Mouse (Mus musculus) lung, postnatal 4 days (tissue): ENCODE data around the gene Smarca4.
A peak's percentile ranks its signal among the peaks of the same experiment; 100 is the strongest.

Experiments
- DNase-seq, 2 experiments: peaks; one replicate each; pipeline ENCODE4 v3.0.0; 2021

Gene Smarca4

GRCm38 (mm10) chr9:21725224-21726121 is 109.5 kb downstream of the Smarca4 start:
- no peak for DNase-seq

- no peak for DNase-seq
Observed at GRCm38 (mm10) chr9:21726218-21726975, 110.4 kb downstream of the Smarca4 start.

- no peak for DNase-seq
Observed at GRCm38 (mm10) chr9:21728261-21728832, 112.4 kb downstream of the Smarca4 start.

- DNase-seq = no peak
Observed at GRCm38 (mm10) chr9:21729264-21729663, 113.3 kb downstream of the Smarca4 start.

- DNase-seq = no peak
Observed at GRCm38 (mm10) chr9:21732288-21732687, 116.3 kb downstream of the Smarca4 start.

GRCm38 (mm10) chr9:21733446-21733845 is 117.5 kb downstream of the Smarca4 start:
- DNase-seq = no peak

- no peak for DNase-seq
Observed at GRCm38 (mm10) chr9:21733989-21734388, 118.0 kb downstream of the Smarca4 start.

- DNase-seq = no peak
Observed at GRCm38 (mm10) chr9:21735126-21735525, 119.2 kb downstream of the Smarca4 start.

GRCm38 (mm10) chr9:21736580-21736979 is 120.6 kb downstream of the Smarca4 start:
- peak in 1 of 2 experiments; percentile 58 for DNase-seq

- no peak for DNase-seq
Observed at GRCm38 (mm10) chr9:21737188-21737587, 121.2 kb downstream of the Smarca4 start.

GRCm38 (mm10) chr9:21738776-21739175 is 122.8 kb downstream of the Smarca4 start:
- no peak for DNase-seq

GRCm38 (mm10) chr9:21740427-21740826 is 124.5 kb downstream of the Smarca4 start:
- DNase-seq = no peak

- DNase-seq = no peak
Observed at GRCm38 (mm10) chr9:21741514-21741913, 125.5 kb downstream of the Smarca4 start.

- no peak for DNase-seq
Observed at GRCm38 (mm10) chr9:21747238-21747774, 131.3 kb downstream of the Smarca4 start.

GRCm38 (mm10) chr9:21748033-21748432 is 132.1 kb downstream of the Smarca4 start:
- DNase-seq = peak; percentile 73 to 89

- no peak for DNase-seq
Observed at GRCm38 (mm10) chr9:21748491-21748890, 132.5 kb downstream of the Smarca4 start.

GRCm38 (mm10) chr9:21749382-21750118 is 133.6 kb downstream of the Smarca4 start:
- no peak for DNase-seq

- no peak for DNase-seq
Observed at GRCm38 (mm10) chr9:21750370-21750769, 134.4 kb downstream of the Smarca4 start.

- DNase-seq = peak; percentile 70 to 78
Observed at GRCm38 (mm10) chr9:21751347-21751746, 135.4 kb downstream of the Smarca4 start.

GRCm38 (mm10) chr9:21752252-21752792 is 136.4 kb downstream of the Smarca4 start:
- DNase-seq = peak; percentile 55 to 65
